Mouse (Mus musculus) MEL (cell line): ENCODE results near the gene Flnc. TPM values are rescaled to one million over a fixed set of nuclear protein-coding genes. Genes with fewer than 3 reads are reported as not detected.

Source experiments
- DNase-seq: peaks from one replicate; pipeline ENCODE4 v3.0.0; 2011; ENCODE audit warnings: low read depth, low spot score
- H3K27ac ChIP-seq: 2 replicates; pipeline ENCODE4 v1.5.1; 2012; ENCODE audit warnings: low read depth, mild to moderate bottlenecking, control low read depth, low read length, moderate library complexity; ENCODE audit not compliant: control insufficient read depth
- H3K27me3 ChIP-seq, 2 experiments: fragments of 150-350 bp in 1 of 2; sonication (generic) in 1 of 2; 2 replicates each; pipeline ENCODE4 v1.6.1; 2012; ENCODE audit warnings: low read length in 2 of 2, mild to moderate bottlenecking in 2 of 2, improper control_type of control experiment in 1 of 2, moderate library complexity in 1 of 2; ENCODE audit not compliant: insufficient read depth in 2 of 2, control insufficient read depth in 1 of 2
- H3K36me3 ChIP-seq, 2 experiments: 2 replicates each; pipeline ENCODE4 v1.6.1; 2012 to 2014; ENCODE audit warnings: low read length in 2 of 2, improper control_type of control experiment in 1 of 2, inconsistent platforms in 1 of 2, mild to moderate bottlenecking in 1 of 2; ENCODE audit not compliant: insufficient read depth in 2 of 2, control insufficient read depth in 1 of 2
- H3K4me1 ChIP-seq, 2 experiments: fragments of 150-350 bp in 1 of 2; sonication (generic) in 1 of 2; 2 replicates each; pipeline ENCODE4 v1.6.1; 2012; ENCODE audit warnings: low read length in 2 of 2, improper control_type of control experiment in 1 of 2, mild to moderate bottlenecking in 1 of 2; ENCODE audit not compliant: insufficient read depth in 2 of 2, control insufficient read depth in 1 of 2
- H3K4me3 ChIP-seq, 2 experiments: fragments of 150-350 bp in 1 of 2; sonication (generic) in 1 of 2; 2 replicates each; pipeline ENCODE4 v1.5.1; 2012; ENCODE audit warnings: low read depth in 2 of 2, low read length in 2 of 2, mild to moderate bottlenecking in 2 of 2, moderate library complexity in 2 of 2, control low read depth in 1 of 2, improper control_type of control experiment in 1 of 2; ENCODE audit not compliant: control insufficient read depth in 1 of 2, insufficient read depth in 1 of 2
- H3K79me2 ChIP-seq: 2 replicates; pipeline ENCODE4 v1.6.1; 2012; ENCODE audit warnings: mild to moderate bottlenecking, low read length, moderate library complexity; ENCODE audit not compliant: control insufficient read depth, poor library complexity, insufficient read depth
- H3K9ac ChIP-seq: 2 replicates; pipeline ENCODE4 v1.6.1; 2012; ENCODE audit warnings: low read depth, mild to moderate bottlenecking, control low read depth, low read length, moderate library complexity; ENCODE audit not compliant: control insufficient read depth, poor library complexity, severe bottlenecking
- H3K9me3 ChIP-seq: fragments of 150-350 bp; sonication (generic); replicated peaks from 2 replicates; pipeline ENCODE4 v1.6.1; 2012; ENCODE audit warnings: mild to moderate bottlenecking, low read length, improper control_type of control experiment, moderate library complexity; ENCODE audit not compliant: insufficient read depth
- BHLHE40 ChIP-seq: IDR thresholded peaks from 2 replicates; pipeline ENCODE4 v1.6.1; 2012; ENCODE audit warnings: low read depth, mild to moderate bottlenecking, inconsistent platforms, low read length, improper control_type of control experiment, borderline replicate concordance
- CHD1 ChIP-seq: IDR thresholded peaks from 2 replicates; pipeline ENCODE4 v1.6.1; 2012; ENCODE audit warnings: low read depth, mild to moderate bottlenecking, inconsistent platforms, low read length, improper control_type of control experiment
- CHD2 ChIP-seq: IDR thresholded peaks from 2 replicates; pipeline ENCODE4 v1.6.1; 2011; ENCODE audit warnings: low read length, improper control_type of control experiment
- EP300 ChIP-seq, 2 experiments: IDR thresholded peaks; 2 replicates each; pipeline ENCODE4 v1.6.1; 2011; ENCODE audit warnings: improper control_type of control experiment in 2 of 2, low read length in 2 of 2, low read depth in 1 of 2, mild to moderate bottlenecking in 1 of 2
- ETS1 ChIP-seq: IDR thresholded peaks from 2 replicates; pipeline ENCODE4 v1.6.1; 2012; ENCODE audit warnings: low read depth, mild to moderate bottlenecking, inconsistent platforms, low read length, improper control_type of control experiment, moderate library complexity
- GABPA ChIP-seq: IDR thresholded peaks from 2 replicates; pipeline ENCODE4 v1.6.1; 2012; ENCODE audit warnings: low read depth, mild to moderate bottlenecking, inconsistent platforms, low read length, improper control_type of control experiment, moderate library complexity
- JUND ChIP-seq: IDR thresholded peaks from 2 replicates; pipeline ENCODE4 v1.6.1; 2011; ENCODE audit warnings: low read depth, mild to moderate bottlenecking, improper control_type of control experiment, low read length
- KAT2A ChIP-seq: conservative IDR thresholded peaks from 2 replicates; pipeline ENCODE4 v1.6.1; 2012; ENCODE audit warnings: low read depth, low read length, improper control_type of control experiment, inconsistent platforms
- MAFK ChIP-seq: IDR thresholded peaks from 2 replicates; pipeline ENCODE4 v1.6.1; 2011; ENCODE audit warnings: low read depth, mild to moderate bottlenecking, low read length, improper control_type of control experiment, borderline replicate concordance
- MAX ChIP-seq: IDR thresholded peaks from 2 replicates; pipeline ENCODE4 v1.6.1; 2011; ENCODE audit warnings: low read length, improper control_type of control experiment
- MXI1 ChIP-seq: IDR thresholded peaks from 2 replicates; pipeline ENCODE4 v1.6.1; 2011; ENCODE audit warnings: mild to moderate bottlenecking, low read depth, low read length, improper control_type of control experiment
- MYC ChIP-seq: IDR thresholded peaks from 2 replicates; pipeline ENCODE4 v1.6.1; 2011; ENCODE audit warnings: low read depth, mild to moderate bottlenecking, low read length, improper control_type of control experiment, moderate library complexity
- NRF1 ChIP-seq: IDR thresholded peaks from 2 replicates; pipeline ENCODE4 v1.6.1; 2014; ENCODE audit warnings: low read depth, mild to moderate bottlenecking, inconsistent platforms, low read length, improper control_type of control experiment, moderate library complexity; ENCODE audit not compliant: poor library complexity, insufficient read depth, severe bottlenecking
- POLR2A ChIP-seq, 2 experiments: IDR thresholded peaks; 2 replicates each; pipeline ENCODE4 v1.6.1; 2011 to 2012; ENCODE audit warnings: low read length in 2 of 2, mild to moderate bottlenecking in 2 of 2, control low read depth in 1 of 2, improper control_type of control experiment in 1 of 2, low read depth in 1 of 2, moderate library complexity in 1 of 2; ENCODE audit not compliant: control insufficient read depth in 1 of 2, insufficient read depth in 1 of 2, poor library complexity in 1 of 2
- POLR2AphosphoS2 ChIP-seq: IDR thresholded peaks from 2 replicates; pipeline ENCODE4 v1.6.1; 2011; ENCODE audit warnings: low read length, improper control_type of control experiment
- RAD21 ChIP-seq: IDR thresholded peaks from 2 replicates; pipeline ENCODE4 v1.6.1; 2011; ENCODE audit warnings: mild to moderate bottlenecking, low read depth, low read length, improper control_type of control experiment
- RCOR1 ChIP-seq: IDR thresholded peaks from 2 replicates; pipeline ENCODE4 v1.6.1; 2012; ENCODE audit warnings: low read depth, mild to moderate bottlenecking, inconsistent platforms, low read length, improper control_type of control experiment
- SIN3A ChIP-seq: IDR thresholded peaks from 2 replicates; pipeline ENCODE4 v1.6.1; 2012; ENCODE audit warnings: low read length, improper control_type of control experiment, inconsistent platforms
- TAL1 ChIP-seq: IDR thresholded peaks from 2 replicates; pipeline ENCODE4 v1.6.1; 2012; ENCODE audit warnings: mild to moderate bottlenecking, inconsistent platforms, low read length, moderate library complexity, mixed read lengths
- TBP ChIP-seq: IDR thresholded peaks from 2 replicates; pipeline ENCODE4 v1.8.0; 2011; ENCODE audit warnings: low read depth, low read length, improper control_type of control experiment
- UBTF ChIP-seq: IDR thresholded peaks from 2 replicates; pipeline ENCODE4 v1.6.1; 2012; ENCODE audit warnings: low read depth, mild to moderate bottlenecking, inconsistent platforms, low read length, improper control_type of control experiment, moderate library complexity, borderline replicate concordance; ENCODE audit not compliant: insufficient read depth
- ZKSCAN1 ChIP-seq: IDR thresholded peaks from 2 replicates; pipeline ENCODE4 v1.6.1; 2012; ENCODE audit warnings: low read depth, mild to moderate bottlenecking, inconsistent platforms, low read length, improper control_type of control experiment, moderate library complexity
- ZMIZ1 ChIP-seq: IDR thresholded peaks from 2 replicates; pipeline ENCODE4 v1.6.1; 2012; ENCODE audit warnings: low read depth, mild to moderate bottlenecking, inconsistent platforms, low read length, improper control_type of control experiment, moderate library complexity
- ZNF384 ChIP-seq: IDR thresholded peaks from 2 replicates; pipeline ENCODE4 v1.6.1; 2012; ENCODE audit warnings: low read depth, mild to moderate bottlenecking, inconsistent platforms, low read length, improper control_type of control experiment
- polyA plus RNA-seq, 2 experiments: library from polyadenylated mRNA; stranded (reverse) in 1 of 2; unstranded in 1 of 2; fragments of >175 nt in 1 of 2; fragments of >200 nt in 1 of 2; gene quantifications; 2 replicates each; pipeline versions ENCODE4 v1.2.1 to v1.2.4; 2012; ENCODE audit warnings: low replicate concordance in 2 of 2, low read depth in 1 of 2; ENCODE audit not compliant: insufficient read length in 2 of 2, insufficient read depth in 1 of 2, missing spikeins in 1 of 2
- total RNA-seq: library from RNA; depleted of rRNA; stranded (reverse); fragments of 300-350 nt; gene quantifications from 2 replicates; pipeline ENCODE4 v1.2.3, GENCODE M21; 2012

Gene Flnc
- total and polyA plus RNA-seq, 3 experiments = 0.27 to 0.31 TPM; not detected in 1

- no peaks in the 10 kb centered on the region for H3K9me3 ChIP-seq
- no peaks in the 10 kb centered on the region for H3K36me3 ChIP-seq
- no peak overlapping the region for H3K27ac ChIP-seq
- TF ChIP-seq TBP = no peak
- no peak for TF ChIP-seq TAL1
- TF ChIP-seq SIN3A = no peak
- TF ChIP-seq GABPA = no peak
- no peak for TF ChIP-seq KAT2A
- TF ChIP-seq EP300 (IDR thresholded peaks at IDR 0.05; ENCODE audit: low read depth in 1 of 2, low read length in 2 of 2) = no peak
- TF ChIP-seq JUND = no peak
- TF ChIP-seq NRF1 = no peak
- no peak for TF ChIP-seq POLR2AphosphoS2
- no peak for TF ChIP-seq UBTF
- TF ChIP-seq ZKSCAN1 = no peak
- no peak for TF ChIP-seq ZNF384
- TF ChIP-seq POLR2A (IDR thresholded peaks at IDR 0.05; ENCODE audit: control insufficient read depth in 1 of 2, insufficient read depth in 1 of 2, low read depth in 1 of 2, low read length in 2 of 2, poor library complexity in 1 of 2) = no peak
- TF ChIP-seq MAX = no peak
- TF ChIP-seq MYC = no peak
- no peak for TF ChIP-seq RCOR1
- TF ChIP-seq MAFK = no peak
- no peak for TF ChIP-seq BHLHE40
- TF ChIP-seq CHD2 = no peak
- no peak overlapping the region for H3K9ac ChIP-seq
- H3K27me3 ChIP-seq = peaks cover 8 to 22% of the 10 kb centered on the region in 2 experiments
- H3K79me2 ChIP-seq = no peaks in the 10 kb centered on the region
- no peak overlapping the region for H3K4me3 ChIP-seq
- H3K4me1 ChIP-seq = no peaks in the 10 kb centered on the region
- DNase-seq = no peak
Observed at GRCm38 (mm10) chr6:29420596-29420995, 12.5 kb upstream of the Flnc start.

GRCm38 (mm10) chr6:29425118-29425517, 7.9 kb upstream of the Flnc start:
- H3K4me3 ChIP-seq = no peak overlapping the region
- TF ChIP-seq RAD21 (no peak), ETS1 (no peak), POLR2A (IDR thresholded peaks at IDR 0.05; ENCODE audit: control insufficient read depth in 1 of 2, insufficient read depth in 1 of 2, low read depth in 1 of 2, low read length in 2 of 2, poor library complexity in 1 of 2) (no peak), MXI1 (no peak), GABPA (no peak), MYC (no peak), ZMIZ1 (no peak), JUND (no peak), CHD1 (no peak), MAFK (no peak), ZNF384 (no peak), KAT2A (no peak)
- no peak overlapping the region for H3K27ac ChIP-seq
- DNase-seq = no peak
- no peaks in the 10 kb centered on the region for H3K9me3 ChIP-seq
- H3K36me3 ChIP-seq = no peaks in the 10 kb centered on the region
- no peak overlapping the region for H3K9ac ChIP-seq
- H3K4me1 ChIP-seq = peaks cover 0 to 3% of the 10 kb centered on the region in 2 experiments; a peak in 1 of 4 replicates
- H3K79me2 ChIP-seq = no peaks in the 10 kb centered on the region
- peaks cover 1 to 19% of the 10 kb centered on the region in 2 experiments; a peak in 3 of 4 replicates for H3K27me3 ChIP-seq
